Mouse (Mus musculus) myocyte (in vitro differentiated cells): ENCODE measurements around the gene Ppt2. TPM values are rescaled to one million over a fixed set of nuclear protein-coding genes. Genes with fewer than 3 reads are reported as not detected.
A peak's percentile ranks its signal among the peaks of the same experiment; 100 is the strongest.

Experiments used
- H3K27me3 ChIP-seq: one replicate; pipeline ENCODE4 v1.6.1; 2011; ENCODE audit not compliant: control insufficient read depth, insufficient read depth, insufficient read length
- H3K36me3 ChIP-seq: one replicate; pipeline ENCODE4 v1.6.1; 2011; ENCODE audit not compliant: control insufficient read depth, insufficient read depth
- H3K4me2 ChIP-seq: one replicate; pipeline ENCODE4 v1.6.1; 2011; ENCODE audit warnings: low read depth, control low read depth
- H3K4me3 ChIP-seq: one replicate; pipeline ENCODE4 v1.5.1; 2011; ENCODE audit warnings: mild to moderate bottlenecking, control low read depth, moderate library complexity
- H3K79me2 ChIP-seq: one replicate; pipeline ENCODE4 v1.6.1; 2011; ENCODE audit not compliant: control insufficient read depth, insufficient read depth
- H3ac ChIP-seq: one replicate; pipeline ENCODE4 v1.6.1; 2011; ENCODE audit not compliant: control insufficient read depth, insufficient read length
- CEBPB ChIP-seq: IDR thresholded peaks from 2 replicates; pipeline ENCODE4 v1.6.1; 2011; ENCODE audit warnings: mild to moderate bottlenecking, moderate library complexity; ENCODE audit not compliant: poor library complexity, insufficient read depth, severe bottlenecking
- E2F4 ChIP-seq: IDR thresholded peaks from one replicate; pipeline ENCODE4 v1.6.1; 2011; ENCODE audit warnings: mild to moderate bottlenecking, control low read depth, moderate library complexity; ENCODE audit not compliant: insufficient read depth
- MAX ChIP-seq: IDR thresholded peaks from one replicate; pipeline ENCODE4 v1.6.1; 2011; ENCODE audit warnings: low read depth, mild to moderate bottlenecking, control low read depth
- MYOD1 ChIP-seq, 3 experiments: IDR thresholded peaks; one replicate each; pipeline ENCODE4 v1.6.1; 2011; ENCODE audit warnings: control low read depth in 2 of 3, low read depth in 2 of 3, mild to moderate bottlenecking in 2 of 3, moderate library complexity in 1 of 3; ENCODE audit not compliant: insufficient read length in 2 of 3, control insufficient read depth in 1 of 3
- MYOG ChIP-seq, 3 experiments: IDR thresholded peaks; one replicate each; pipeline ENCODE4 v1.6.1; 2011; ENCODE audit warnings: control low read depth in 2 of 3, low read depth in 2 of 3, mild to moderate bottlenecking in 2 of 3; ENCODE audit not compliant: insufficient read length in 2 of 3, control insufficient read depth in 1 of 3, insufficient read depth in 1 of 3
- POLR2A ChIP-seq: IDR thresholded peaks from one replicate; pipeline ENCODE4 v1.6.1; 2011; ENCODE audit warnings: low read depth, mild to moderate bottlenecking, control low read depth, moderate library complexity; ENCODE audit not compliant: insufficient read length
- POLR2AphosphoS2 ChIP-seq: IDR thresholded peaks from one replicate; pipeline ENCODE4 v1.6.1; 2011; ENCODE audit warnings: low read depth, control low read depth; ENCODE audit not compliant: insufficient read length
- REST ChIP-seq: IDR thresholded peaks from one replicate; pipeline ENCODE4 v1.6.1; 2011; ENCODE audit warnings: mild to moderate bottlenecking, control low read depth, moderate library complexity; ENCODE audit not compliant: insufficient read depth, insufficient read length
- SRF ChIP-seq: IDR thresholded peaks from one replicate; pipeline ENCODE4 v1.6.1; 2011; ENCODE audit warnings: low read depth; ENCODE audit not compliant: control insufficient read depth, insufficient read length
- TCF12 ChIP-seq: IDR thresholded peaks from one replicate; pipeline ENCODE4 v1.6.1; 2011; ENCODE audit warnings: mild to moderate bottlenecking, control low read depth; ENCODE audit not compliant: poor library complexity, insufficient read depth, severe bottlenecking
- TCF3 ChIP-seq: IDR thresholded peaks from one replicate; pipeline ENCODE4 v1.6.1; 2011; ENCODE audit warnings: low read depth, control low read depth; ENCODE audit not compliant: insufficient read length
- USF1 ChIP-seq: IDR thresholded peaks from one replicate; pipeline ENCODE4 v1.6.1; 2011; ENCODE audit warnings: low read depth, mild to moderate bottlenecking, control low read depth, moderate library complexity
- polyA plus RNA-seq: library from polyadenylated mRNA; unstranded; fragments of >200 nt; fragmentation: generic; extraction: Trizol; gene quantifications from one replicate; pipeline ENCODE4 v1.2.1, GENCODE M21; 2012; ENCODE audit warnings: missing spikeins

The Ppt2 gene
- polyA plus RNA-seq, result 21.9 TPM

DNA sequence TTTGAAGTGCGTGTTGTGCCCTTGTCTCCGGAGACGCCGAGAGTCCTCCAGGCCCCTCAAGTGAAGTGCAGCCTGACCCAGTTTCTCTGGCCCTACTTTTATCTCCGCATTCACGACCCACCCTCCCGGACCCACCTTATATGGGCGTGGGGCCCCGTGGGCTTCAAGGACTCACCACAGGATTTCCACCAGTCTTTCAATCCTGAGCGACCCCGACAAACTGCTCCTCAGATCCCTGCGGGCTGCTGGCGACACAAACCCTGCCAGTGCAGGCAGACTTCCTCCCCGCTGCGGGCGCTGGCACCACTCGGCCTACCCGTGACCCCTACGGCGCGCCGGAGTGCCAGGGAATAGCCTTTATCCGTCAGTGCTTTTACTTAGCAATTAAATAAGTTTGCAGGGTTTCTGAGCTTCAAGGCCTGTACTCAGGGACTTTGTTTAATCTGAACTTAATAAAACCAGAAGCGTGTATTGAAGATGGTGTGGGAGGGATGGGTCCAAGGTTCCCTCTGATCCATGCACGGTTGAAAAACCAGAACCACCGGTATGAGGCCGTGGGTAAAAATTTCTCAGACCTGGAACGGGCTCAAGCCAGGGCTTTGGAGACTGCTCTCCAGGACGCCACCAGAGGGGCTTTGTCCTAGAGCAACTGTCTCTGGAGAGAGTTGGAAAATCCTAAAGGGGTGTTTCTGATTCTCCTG is at the start of gene Ppt2:
Gene Ppt2, minus strand, starts transcription at position 568 of the 701 bp plus-strand sequence.
- Histone ChIP-seq H3K36me3 (no peaks in the 10 kb centered on the region), H3ac (peak within 1 kb of the TSS; percentile 8), H3K79me2 (no peaks in the 10 kb centered on the region), H3K4me2 (peak within 1 kb of the TSS; percentile 70), H3K27me3 (peaks cover 32% of the 10 kb centered on the region), H3K4me3 (peak within 1 kb of the TSS; percentile 42)
- no peak for TF ChIP-seq POLR2A
- no peak for TF ChIP-seq SRF
- TF ChIP-seq TCF3, result no peak
- TF ChIP-seq USF1, result no peak
- TF ChIP-seq MYOD1 (IDR thresholded peaks at IDR 0.05; ENCODE audit: control insufficient read depth in 1 of 3, insufficient read length in 2 of 3, low read depth in 2 of 3), result no peak
- no peak for TF ChIP-seq CEBPB
- no peak for TF ChIP-seq REST
- TF ChIP-seq E2F4, result no peak
- no peak for TF ChIP-seq POLR2AphosphoS2

DNA sequence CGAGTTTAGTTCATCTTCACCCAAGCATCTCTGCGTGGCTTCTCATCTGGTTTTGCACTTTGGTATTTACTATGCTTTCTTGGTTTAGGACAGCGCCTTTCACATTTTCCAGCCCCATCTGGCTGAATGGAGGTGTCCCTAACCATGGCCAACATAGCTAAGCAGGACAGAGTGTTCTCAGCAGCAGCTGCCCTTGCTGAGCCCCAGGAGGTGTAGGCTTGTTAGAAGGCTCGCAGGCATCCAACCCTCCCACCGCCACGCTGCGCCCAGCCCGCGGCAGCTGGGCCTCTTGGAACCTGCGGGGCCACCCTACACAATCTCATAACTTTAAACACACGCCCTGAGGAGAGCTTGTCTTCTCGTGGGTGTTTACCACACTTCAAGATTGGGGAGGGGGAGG is 48.4 kb upstream of the Ppt2 start:
- Histone ChIP-seq H3K27me3 (peaks cover 83% of the 10 kb centered on the region), H3K36me3 (no peaks in the 10 kb centered on the region)

DNA sequence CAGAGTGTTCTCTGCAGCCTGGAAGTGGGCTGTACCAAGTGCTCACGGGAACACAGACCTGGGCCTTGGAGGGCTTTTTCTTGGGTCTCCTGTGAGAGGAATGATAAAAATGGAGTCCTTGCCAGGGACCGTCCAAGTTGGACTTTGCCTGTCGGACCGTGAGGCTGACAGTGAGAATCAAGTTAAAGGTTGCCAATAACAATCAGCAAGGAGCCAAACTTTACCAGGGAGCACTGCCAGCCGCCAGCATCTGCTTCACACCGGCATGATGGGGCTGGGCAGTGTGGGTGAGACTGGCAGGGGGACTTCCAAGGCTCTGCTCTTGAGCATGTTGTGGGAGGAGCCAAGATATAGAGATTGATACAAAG is 47.8 kb upstream of the Ppt2 start:
- Histone ChIP-seq H3K4me3 (no peak overlapping the region), H3K4me2 (no peak overlapping the region), H3K36me3 (no peaks in the 10 kb centered on the region), H3ac (no peak overlapping the region), H3K79me2 (no peaks in the 10 kb centered on the region), H3K27me3 (peaks cover 89% of the 10 kb centered on the region)
- no peak for TF ChIP-seq SRF
- no peak for TF ChIP-seq TCF12
- TF ChIP-seq POLR2AphosphoS2, result no peak
- no peak for TF ChIP-seq MYOG (IDR thresholded peaks at IDR 0.05; ENCODE audit: control insufficient read depth in 1 of 3, insufficient read depth in 1 of 3, insufficient read length in 2 of 3, low read depth in 2 of 3)
- TF ChIP-seq POLR2A, result no peak
- TF ChIP-seq TCF3, result no peak

More for the DNA sequence above, 48.4 kb upstream of the Ppt2 start:
- Histone ChIP-seq H3K4me2 (no peak overlapping the region), H3K4me3 (no peak overlapping the region), H3K79me2 (no peaks in the 10 kb centered on the region), H3ac (no peak overlapping the region)
- TF ChIP-seq MYOD1 (IDR thresholded peaks at IDR 0.05; ENCODE audit: control insufficient read depth in 1 of 3, insufficient read length in 2 of 3, low read depth in 2 of 3) (no peak), MAX (no peak), MYOG (IDR thresholded peaks at IDR 0.05; ENCODE audit: control insufficient read depth in 1 of 3, insufficient read depth in 1 of 3, insufficient read length in 2 of 3, low read depth in 2 of 3) (no peak), USF1 (no peak), REST (no peak), CEBPB (no peak), POLR2AphosphoS2 (no peak), POLR2A (no peak), E2F4 (no peak), TCF3 (no peak), TCF12 (no peak), SRF (no peak)

DNA sequence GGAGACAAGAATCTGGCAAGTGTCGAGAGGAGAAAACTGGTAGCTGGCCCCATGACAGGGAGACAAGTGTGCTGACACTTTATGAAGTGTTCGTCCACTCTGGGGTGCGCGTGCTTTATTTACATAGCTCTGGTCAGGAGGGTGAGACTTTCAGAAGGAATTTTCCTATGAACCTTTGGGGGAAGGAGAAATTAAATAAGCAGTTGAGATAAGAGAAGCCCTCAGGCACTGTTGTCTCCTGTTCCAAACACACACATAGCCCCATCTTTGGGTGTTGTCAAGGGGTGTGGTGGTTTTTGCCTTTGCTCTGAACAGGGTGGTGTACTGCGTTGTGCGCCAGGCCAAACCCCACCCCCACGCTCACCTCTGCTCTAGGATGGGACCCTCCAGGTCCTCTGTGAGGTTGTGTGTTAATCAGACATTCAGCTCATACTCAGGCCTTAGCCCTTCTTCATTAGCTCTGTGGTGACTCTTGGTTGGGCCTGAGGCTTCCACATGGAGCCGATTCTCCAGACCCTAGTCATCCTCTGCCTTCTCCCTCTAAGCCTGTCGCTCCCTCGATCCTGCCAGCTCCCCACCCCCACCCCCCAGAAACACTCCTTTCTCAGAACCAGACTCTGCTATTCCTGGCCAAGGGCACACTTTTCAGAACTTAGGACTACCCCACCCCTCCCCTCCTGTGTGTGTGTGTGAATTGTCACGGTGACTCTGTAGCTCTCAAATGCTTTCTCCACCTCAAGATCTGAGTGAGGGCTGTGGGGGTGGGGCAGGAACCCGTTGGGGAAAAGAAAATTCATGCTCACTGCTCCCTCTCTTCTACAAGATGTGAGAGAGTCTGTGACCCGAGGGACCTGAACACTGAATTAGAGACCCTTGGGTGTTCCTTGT is 47.1 kb upstream of the Ppt2 start:
- TF ChIP-seq TCF12 (no peak), TCF3 (no peak), USF1 (no peak), MYOG (IDR thresholded peaks at IDR 0.05; ENCODE audit: control insufficient read depth in 1 of 3, insufficient read depth in 1 of 3, insufficient read length in 2 of 3, low read depth in 2 of 3) (no peak), SRF (no peak), MYOD1 (IDR thresholded peaks at IDR 0.05; ENCODE audit: control insufficient read depth in 1 of 3, insufficient read length in 2 of 3, low read depth in 2 of 3) (no peak), MAX (no peak)
- Histone ChIP-seq H3K4me3 (no peak overlapping the region), H3K27me3 (peaks cover 95% of the 10 kb centered on the region)

More for the DNA sequence above, 47.1 kb upstream of the Ppt2 start:
- Histone ChIP-seq H3K4me2 (no peak overlapping the region), H3ac (no peak overlapping the region), H3K36me3 (no peaks in the 10 kb centered on the region), H3K79me2 (no peaks in the 10 kb centered on the region)
